26 mouse cellular contexts compared by ENCODE assay signal in the genomic region with DNA sequence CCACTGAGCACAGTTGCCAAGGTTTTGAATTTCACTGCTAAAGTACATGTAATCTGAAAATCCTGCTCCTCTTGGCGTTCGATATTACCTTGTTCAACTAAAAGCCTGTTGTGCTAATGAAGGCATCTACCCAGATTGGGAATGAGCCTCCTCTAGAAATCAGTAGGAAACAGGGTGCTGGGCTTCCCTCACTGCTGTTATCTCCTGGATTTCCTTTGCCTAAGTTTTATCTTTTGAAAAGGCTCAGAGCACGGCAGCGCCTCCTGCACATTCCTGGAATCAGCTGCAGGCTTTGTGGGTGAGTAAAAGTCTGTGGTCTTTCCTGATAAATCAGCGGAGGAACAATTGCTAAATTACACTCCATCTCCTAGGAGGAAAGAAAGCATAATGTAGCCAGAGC.
DNase-seq lines count a peak whose midpoint lies in the region; ATAC-seq and TF ChIP-seq lines count a peak whose summit lies in the region.
"Had no signal": no experiment of that assay in that cellular context is flagged by ENCODE, and none has a peak within 500 bp of the region (broad histone marks: within the 10 kb centered on the region; RNA-seq: fewer than 3 reads in every experiment).

No protein-coding gene starts in this region.

- ATAC-seq in heart, embryonic 11.5 days (replicated peaks; ENCODE audit: insufficient number of reproducible peaks, low FRiP score, low TSS enrichment): no peak
- no peak for ATAC-seq in lung, embryonic 14.5 days (ENCODE audit: insufficient read depth)
- peak; percentile 49 for ATAC-seq in heart, embryonic 16.5 days (replicated peaks; ENCODE audit: extremely low read depth, insufficient read depth, low FRiP score)
- ATAC-seq: activated CD4-positive, CD25-positive, alpha-beta regulatory T cell, adult 4 months; forebrain, embryonic 15.5 days; hindbrain, postnatal 0 days; intestine, embryonic 15.5 days; midbrain, embryonic 13.5 days had no signal

- H3K4me1 ChIP-seq in heart, embryonic 11.5 days (ENCODE audit: control insufficient read depth, insufficient read depth, low read length): 0 out of 2 replicates have a peak, but pooled peaks cover 2% of the 10 kb centered on the region
- H3K4me1 ChIP-seq in lung, embryonic 14.5 days (ENCODE audit: insufficient read depth): no peaks in the 10 kb centered on the region
- peaks cover 14% of the 10 kb centered on the region for H3K4me1 ChIP-seq in heart, embryonic 16.5 days (ENCODE audit: control insufficient read depth, insufficient read depth, low read length)
- H3K4me1 ChIP-seq: forebrain, embryonic 10.5 days; forebrain, embryonic 15.5 days; hindbrain, embryonic 12.5 days; intestine, embryonic 15.5 days; liver, embryonic 15.5 days; midbrain, embryonic 13.5 days; neural tube, embryonic 15.5 days; stomach, embryonic 15.5 days had no signal

- no peak for TF ChIP-seq CTCF in lung, embryonic 14.5 days (IDR thresholded peaks at IDR 0.05; ENCODE audit: low read depth)

- H3K27ac ChIP-seq in heart, embryonic 11.5 days (ENCODE audit: low read depth, low read length): 0 out of 2 replicates have a peak overlapping the region, but pooled peaks have one; percentile 30
- peak overlapping the region; percentile 13; the same call in 1 of the 2 replicates for H3K27ac ChIP-seq in lung, embryonic 14.5 days (ENCODE audit: low read depth)
- peak overlapping the region; percentile 8 for H3K27ac ChIP-seq in heart, embryonic 16.5 days (ENCODE audit: low read length)
- H3K27ac ChIP-seq: forebrain, embryonic 10.5 days; forebrain, embryonic 15.5 days; hindbrain, embryonic 12.5 days; hindbrain, postnatal 0 days; intestine, embryonic 15.5 days; kidney, postnatal 0 days; liver, embryonic 15.5 days; midbrain, embryonic 13.5 days; neural tube, embryonic 15.5 days; stomach, embryonic 15.5 days had no signal

- no peaks in the 10 kb centered on the region for H3K9me3 ChIP-seq in heart, embryonic 11.5 days (replicated peaks; ENCODE audit: control insufficient read depth, low read length)
- H3K9me3 ChIP-seq in lung, embryonic 14.5 days (ENCODE audit: low read depth, low read length): no peaks in the 10 kb centered on the region
- no peaks in the 10 kb centered on the region for H3K9me3 ChIP-seq in heart, embryonic 16.5 days (replicated peaks; ENCODE audit: control insufficient read depth, low read length)
- H3K9me3 ChIP-seq: forebrain, embryonic 10.5 days; forebrain, embryonic 15.5 days; hindbrain, embryonic 12.5 days; intestine, embryonic 15.5 days; liver, embryonic 15.5 days; midbrain, embryonic 13.5 days; neural tube, embryonic 15.5 days; stomach, embryonic 15.5 days had no signal

- H3K4me2 ChIP-seq in heart, embryonic 11.5 days: no peak overlapping the region
- H3K4me2 ChIP-seq in lung, embryonic 14.5 days: no peak overlapping the region
- H3K4me2 ChIP-seq in heart, embryonic 16.5 days (ENCODE audit: low read depth, low read length): no peak overlapping the region
- H3K4me2 ChIP-seq: forebrain, embryonic 15.5 days; hindbrain, embryonic 12.5 days; intestine, embryonic 15.5 days; liver, embryonic 15.5 days; midbrain, embryonic 13.5 days; neural tube, embryonic 15.5 days; stomach, embryonic 15.5 days had no signal

- no peaks in the 10 kb centered on the region for H3K27me3 ChIP-seq in heart, embryonic 11.5 days (ENCODE audit: control insufficient read depth, insufficient read depth, low read length)
- no peaks in the 10 kb centered on the region for H3K27me3 ChIP-seq in lung, embryonic 14.5 days (ENCODE audit: insufficient read depth, low read length)
- H3K27me3 ChIP-seq in heart, embryonic 16.5 days (ENCODE audit: control insufficient read depth, insufficient read depth, low read length): no peaks in the 10 kb centered on the region
- H3K27me3 ChIP-seq: forebrain, embryonic 15.5 days; hindbrain, embryonic 12.5 days; intestine, embryonic 15.5 days; liver, embryonic 15.5 days; megakaryocyte, embryonic 14.5 days; midbrain, embryonic 13.5 days; neural tube, embryonic 15.5 days; stomach, embryonic 15.5 days had no signal

- H3K36me3 ChIP-seq in heart, embryonic 11.5 days (ENCODE audit: control insufficient read depth, insufficient read depth, low read length): no peaks in the 10 kb centered on the region
- no peaks in the 10 kb centered on the region for H3K36me3 ChIP-seq in lung, embryonic 14.5 days (ENCODE audit: insufficient read depth)
- no peaks in the 10 kb centered on the region for H3K36me3 ChIP-seq in heart, embryonic 16.5 days (ENCODE audit: control insufficient read depth, insufficient read depth)
- H3K36me3 ChIP-seq: forebrain, embryonic 10.5 days; forebrain, embryonic 15.5 days; hindbrain, embryonic 12.5 days; intestine, embryonic 15.5 days; liver, embryonic 15.5 days; midbrain, embryonic 13.5 days; neural tube, embryonic 15.5 days; stomach, embryonic 15.5 days had no signal

- no peak overlapping the region for H3K9ac ChIP-seq in heart, embryonic 11.5 days (ENCODE audit: low read depth, low read length)
- no peak overlapping the region for H3K9ac ChIP-seq in lung, embryonic 14.5 days
- H3K9ac ChIP-seq in heart, embryonic 16.5 days (ENCODE audit: low read length): no peak overlapping the region
- H3K9ac ChIP-seq: forebrain, embryonic 15.5 days; hindbrain, embryonic 12.5 days; intestine, embryonic 15.5 days; liver, embryonic 15.5 days; midbrain, embryonic 13.5 days; neural tube, embryonic 15.5 days; stomach, embryonic 15.5 days had no signal

- 12% methylated on average over 5 of the region's 5 CpGs for WGBS in heart, embryonic 11.5 days (ENCODE audit: insufficient replicate concordance)
- WGBS in lung, embryonic 14.5 days: 49% methylated on average over 5 of the region's 5 CpGs
- 14% methylated on average over 5 of the region's 5 CpGs for WGBS in heart, embryonic 16.5 days

- no peak for DNase-seq in heart, postnatal 25 days (ENCODE audit: low spot score)
- DNase-seq in lung, embryonic 14.5 days: no peak
- DNase-seq in lung, postnatal 10 days: no peak
- DNase-seq in frontal cortex, postnatal 36 days (ENCODE audit: low spot score in 2 of 2): no peak
- no peak for DNase-seq in spleen, postnatal 4 days (ENCODE audit: low spot score in 2 of 2)
- DNase-seq: adrenal gland, adult 2 months; adrenal gland, postnatal 36 days; B cell, adult 2 months; cerebellum, adult 18-20 months; kidney, adult 2 months; layer of hippocampus, postnatal 36 days; right cerebral cortex, postnatal 14 days had no signal

- H3K4me3 ChIP-seq in heart, embryonic 11.5 days (ENCODE audit: low read depth, low read length): no peak overlapping the region
- H3K4me3 ChIP-seq in lung, embryonic 14.5 days (ENCODE audit: low read depth, low read length): no peak overlapping the region
- H3K4me3 ChIP-seq in heart, embryonic 16.5 days (ENCODE audit: low read length): no peak overlapping the region
- H3K4me3 ChIP-seq: forebrain, embryonic 10.5 days; forebrain, embryonic 15.5 days; hindbrain, embryonic 12.5 days; intestine, embryonic 15.5 days; liver, embryonic 15.5 days; megakaryocyte, embryonic 14.5 days; midbrain, embryonic 13.5 days; neural tube, embryonic 15.5 days; stomach, embryonic 15.5 days had no signal

- intact Hi-C loops in heart, postnatal 25 days (cut with DNase I): no loop called here
